Mouse (Mus musculus) small intestine, adult 2 months (tissue): Measurements from ENCODE around the gene Ddx55. TPM values are rescaled to one million over a fixed set of nuclear protein-coding genes. Genes with fewer than 3 reads are reported as not detected.
A peak's percentile ranks its signal among the peaks of the same experiment; 100 is the strongest.

ENCODE experiments used
- H3K27ac ChIP-seq: fragments of 200-500 bp; 2 replicates; pipeline ENCODE4 v1.5.1; 2012; ENCODE audit warnings: low read depth, low read length, control low read depth, inconsistent platforms; ENCODE audit not compliant: insufficient read depth
- H3K27me3 ChIP-seq: fragments of 200-500 bp; 2 replicates; pipeline ENCODE4 v1.6.1; 2012; ENCODE audit warnings: mild to moderate bottlenecking, moderate library complexity, low read length, inconsistent platforms; ENCODE audit not compliant: control insufficient read depth, insufficient read depth
- H3K36me3 ChIP-seq: fragments of 200-500 bp; 2 replicates; pipeline ENCODE4 v1.6.1; 2012; ENCODE audit warnings: mild to moderate bottlenecking, low read length, control low read depth, inconsistent platforms; ENCODE audit not compliant: control insufficient read depth, insufficient read depth
- H3K4me1 ChIP-seq: fragments of 200-500 bp; 2 replicates; pipeline ENCODE4 v1.6.1; 2012; ENCODE audit warnings: low read length, inconsistent platforms, mixed read lengths; ENCODE audit not compliant: control insufficient read depth, insufficient read depth, insufficient read length
- H3K4me3 ChIP-seq: fragments of 200-500 bp; 2 replicates; pipeline ENCODE4 v1.5.1; 2012; ENCODE audit warnings: low read depth, mild to moderate bottlenecking, control low read depth, inconsistent platforms, low read length, moderate library complexity
- CTCF ChIP-seq: fragments of 200-500 bp; IDR thresholded peaks from 2 replicates; pipeline ENCODE4 v1.5.1; 2012; ENCODE audit warnings: low read depth, mild to moderate bottlenecking, control low read depth, inconsistent platforms, low read length, moderate library complexity, mixed read lengths; ENCODE audit not compliant: insufficient replicate concordance, insufficient read length; ENCODE audit errors: extremely low read depth
- POLR2A ChIP-seq: fragments of 200-500 bp; IDR thresholded peaks from 2 replicates; pipeline ENCODE4 v1.6.1; 2012; ENCODE audit warnings: low read depth, mild to moderate bottlenecking, control low read depth, inconsistent platforms, low read length, moderate library complexity
- WGBS: fragments of 180-500 bp; shearing (Covaris S2); methylation state at CpG from one replicate; pipeline ENCODE4 v1.1.7; 2018; 5-methylcytosine and 5-hydroxymethylcytosine counted together
- polyA plus RNA-seq: library from polyadenylated mRNA; depleted of rRNA; stranded (reverse); fragments of >200 nt; gene quantifications from 2 replicates; pipeline ENCODE4 v1.2.3, GENCODE M21; 2012; rRNA removed

Gene Ddx55
- 8.7 and 12.1 TPM in 2 replicates for polyA plus RNA-seq

DNA sequence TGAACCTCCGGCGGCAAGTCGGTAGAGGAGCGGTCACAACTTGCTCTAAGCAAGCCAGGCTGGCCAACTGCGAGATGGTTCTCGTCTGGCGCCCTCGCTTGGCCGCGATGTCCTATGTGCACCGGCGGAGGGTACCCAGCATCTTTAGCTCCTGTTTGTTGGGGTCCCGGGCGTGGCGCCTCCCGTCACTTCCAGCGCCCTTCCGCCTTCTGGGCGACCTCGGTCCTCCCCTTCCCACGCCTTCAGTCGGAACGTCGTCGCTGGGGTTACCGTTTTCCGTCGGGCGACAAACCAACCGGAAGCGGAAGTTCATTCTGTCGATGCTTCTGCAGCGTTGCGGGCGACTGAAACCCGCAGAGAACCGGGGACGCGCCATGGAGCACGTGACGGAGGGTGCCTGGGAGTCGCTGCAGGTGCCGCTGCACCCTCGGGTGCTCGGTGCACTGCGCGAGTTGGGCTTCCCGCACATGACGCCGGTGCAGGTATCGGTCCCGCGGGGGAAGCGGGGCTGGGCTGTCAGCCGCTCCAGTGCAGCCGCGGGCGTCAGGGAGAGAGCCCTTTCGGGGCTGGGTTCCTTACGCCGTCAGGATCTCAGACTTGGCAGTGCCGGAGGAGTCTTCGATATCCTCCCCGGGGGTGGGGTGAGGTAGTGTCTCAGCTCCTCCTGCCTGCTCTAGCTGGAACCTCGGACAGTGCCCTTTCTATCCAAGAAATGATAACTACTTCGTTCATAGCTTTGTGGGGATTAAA is at the start of gene Ddx55:
Gene Ddx55, plus strand, starts transcription at position 307 of the 750 bp plus-strand sequence.
- H3K27ac ChIP-seq = peak within 1 kb of the TSS; percentile 86
- TF ChIP-seq POLR2A = peak; percentile 87
- TF ChIP-seq CTCF = no peak
- H3K4me1 ChIP-seq = no peaks in the 10 kb centered on the region
- H3K4me3 ChIP-seq = peak within 1 kb of the TSS; percentile 87
- H3K36me3 ChIP-seq = peaks cover 31% of the 10 kb centered on the region
- under 1% methylated on average over 66 of the region's 66 CpGs for WGBS
- no peaks in the 10 kb centered on the region for H3K27me3 ChIP-seq

DNA sequence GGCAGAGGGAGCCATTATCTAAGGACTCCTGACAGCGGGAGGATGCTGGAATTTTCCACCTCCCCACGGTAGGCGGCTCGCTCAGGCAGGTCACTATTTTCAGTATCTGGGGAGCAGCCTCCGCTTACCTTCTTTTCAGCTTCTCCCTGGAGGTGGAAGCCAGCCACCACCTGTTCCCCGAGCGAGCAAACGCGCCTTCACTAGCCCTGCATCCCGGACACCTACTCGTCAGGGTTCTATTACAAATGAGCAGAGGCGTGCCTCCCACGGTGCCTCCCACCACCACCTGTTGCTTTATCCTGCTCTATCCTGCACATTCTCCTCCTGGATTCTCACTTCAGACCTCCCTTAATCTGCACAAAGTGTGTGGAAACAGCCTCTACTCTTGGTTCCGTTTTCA is 48.9 kb upstream of the Ddx55 start:
- Histone ChIP-seq H3K4me1 (peaks cover 1% of the 10 kb centered on the region; the same call in 1 of the 2 replicates), H3K27ac (no peak overlapping the region), H3K36me3 (no peaks in the 10 kb centered on the region), H3K4me3 (no peak overlapping the region), H3K27me3 (no peaks in the 10 kb centered on the region)
- TF ChIP-seq CTCF (no peak), POLR2A (no peak)
- 73% methylated on average over 14 of the region's 14 CpGs for WGBS

DNA sequence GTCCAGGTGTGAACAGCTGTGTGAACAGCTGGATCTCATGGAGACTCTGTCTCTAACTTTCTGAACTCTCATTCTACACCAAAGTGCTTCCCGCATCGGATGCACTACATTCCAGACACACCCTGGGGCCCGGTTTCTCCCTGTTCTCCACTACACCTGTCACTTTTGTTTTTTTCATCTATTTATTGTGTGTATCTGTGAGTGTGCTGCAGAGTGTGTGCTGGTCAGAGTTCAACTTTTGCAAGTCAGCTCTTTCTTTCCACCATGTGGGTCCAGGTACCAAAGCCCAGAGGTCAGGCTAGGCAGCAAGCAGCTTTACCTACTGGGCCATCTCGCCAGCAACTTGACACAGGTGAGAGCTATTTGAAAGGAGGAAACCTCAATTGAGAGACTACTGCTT is 47.4 kb upstream of the Ddx55 start:
- Histone ChIP-seq H3K36me3 (no peaks in the 10 kb centered on the region), H3K27ac (no peak overlapping the region), H3K4me3 (no peak overlapping the region), H3K27me3 (no peaks in the 10 kb centered on the region), H3K4me1 (peaks cover 1% of the 10 kb centered on the region; the same call in 1 of the 2 replicates)
- TF ChIP-seq POLR2A (no peak), CTCF (no peak)
- 26% methylated on average over 4 of the region's 4 CpGs for WGBS

GRCm38 (mm10) chr5:124506731-124507359 is 45.8 kb upstream of the Ddx55 start:
- WGBS = 47% methylated on average over 10 of the region's 10 CpGs
- no peaks in the 10 kb centered on the region for H3K27me3 ChIP-seq

GRCm38 (mm10) chr5:124509200-124509599 is 43.5 kb upstream of the Ddx55 start:
- TF ChIP-seq CTCF (no peak), POLR2A (no peak)
- H3K4me3 ChIP-seq = no peak overlapping the region
- H3K36me3 ChIP-seq = no peaks in the 10 kb centered on the region
- no peaks in the 10 kb centered on the region for H3K27me3 ChIP-seq
- H3K27ac ChIP-seq = no peak overlapping the region
- H3K4me1 ChIP-seq = peaks cover 1% of the 10 kb centered on the region; the same call in 1 of the 2 replicates
- WGBS = 85% methylated on average over 6 of the region's 6 CpGs

More at GRCm38 (mm10) chr5:124506731-124507359, 45.8 kb upstream of the Ddx55 start:
- no peak for TF ChIP-seq CTCF
- TF ChIP-seq POLR2A = no peak
- Histone ChIP-seq H3K27ac (no peak overlapping the region), H3K36me3 (no peaks in the 10 kb centered on the region), H3K4me1 (peaks cover 1% of the 10 kb centered on the region; the same call in 1 of the 2 replicates), H3K4me3 (no peak overlapping the region)

DNA sequence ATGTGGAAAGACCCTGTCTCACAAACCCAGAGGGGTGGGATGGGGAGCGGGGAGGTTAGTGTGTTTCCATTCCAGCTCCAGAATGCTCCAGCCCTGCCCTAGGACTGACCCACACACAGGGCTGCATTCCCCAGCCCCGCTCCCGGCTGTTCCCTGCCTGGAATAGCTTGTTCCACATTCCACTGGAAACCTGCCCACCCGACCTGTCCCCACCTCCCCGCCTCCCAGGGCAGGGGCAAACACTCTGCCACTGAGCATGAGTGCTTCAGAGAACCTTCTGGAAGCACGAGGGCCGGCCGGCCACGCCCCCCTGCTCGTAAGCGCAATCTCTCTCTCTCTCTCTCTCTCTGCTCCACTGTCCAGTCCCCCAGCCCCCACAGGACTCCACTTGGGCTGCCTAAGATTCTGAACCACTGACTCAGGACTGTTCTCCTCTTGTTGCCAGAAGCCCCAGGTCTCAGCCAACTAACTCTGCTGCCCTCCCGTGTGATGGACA is 42.9 kb upstream of the Ddx55 start:
- Histone ChIP-seq H3K4me1 (peaks cover 1% of the 10 kb centered on the region; the same call in 1 of the 2 replicates), H3K27ac (no peak overlapping the region), H3K36me3 (no peaks in the 10 kb centered on the region), H3K4me3 (no peak overlapping the region), H3K27me3 (no peaks in the 10 kb centered on the region)
- TF ChIP-seq CTCF = no peak
- no peak for TF ChIP-seq POLR2A
- WGBS = 37% methylated on average over 12 of the region's 12 CpGs

DNA sequence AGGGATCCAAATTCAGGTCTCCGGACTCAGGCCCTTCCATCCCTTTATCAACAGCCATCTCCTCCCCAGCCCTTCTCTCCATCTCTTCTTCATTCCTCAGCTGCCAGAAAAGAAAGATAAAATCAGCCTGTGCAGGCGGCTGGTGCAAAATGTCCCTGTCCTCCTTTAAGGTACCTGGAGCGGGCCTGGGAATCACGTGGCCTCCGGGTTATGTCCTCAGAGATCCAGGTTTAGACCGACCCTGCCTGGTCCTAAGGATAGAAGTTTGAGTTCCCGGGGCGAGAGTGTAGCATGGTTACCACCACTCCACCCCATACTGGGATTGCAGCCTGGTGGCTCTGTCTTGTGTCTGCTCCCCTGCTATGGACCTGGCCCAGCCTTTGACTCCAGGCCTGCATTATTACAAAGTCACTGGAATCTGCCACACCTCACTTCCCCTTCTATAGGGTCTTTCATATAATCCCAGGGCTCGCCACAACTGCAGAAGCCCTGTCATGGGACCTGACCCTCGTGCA is 42.1 kb upstream of the Ddx55 start:
- Histone ChIP-seq H3K36me3 (no peaks in the 10 kb centered on the region), H3K4me3 (no peak overlapping the region), H3K27ac (no peak overlapping the region), H3K27me3 (no peaks in the 10 kb centered on the region), H3K4me1 (peaks cover 1% of the 10 kb centered on the region; the same call in 1 of the 2 replicates)
- TF ChIP-seq CTCF (no peak), POLR2A (no peak)
- WGBS = 89% methylated on average over 10 of the region's 10 CpGs
